Comparison of ENCODE assay signal across 9 mouse cellular contexts in genomic region chr3:83053758-83054157, GRCm38 (mm10). TPM values are rescaled to one million over a fixed set of nuclear protein-coding genes. Genes with fewer than 3 reads are reported as not detected.
DNase-seq lines count a peak whose midpoint lies in the region; ATAC-seq and TF ChIP-seq lines count a peak whose summit lies in the region.
"Had no signal": no experiment of that assay in that cellular context is flagged by ENCODE, and none has a peak within 500 bp of the region (broad histone marks: within the 10 kb centered on the region; RNA-seq: fewer than 3 reads in every experiment).

No protein-coding gene starts in this region.

- no peak overlapping the region for H3K4me2 ChIP-seq in forebrain, embryonic 12.5 days
- H3K4me2 ChIP-seq: limb, embryonic 15.5 days had no signal

- DNase-seq in gastrocnemius, adult 2 months: peak; percentile 27
- DNase-seq in gastrocnemius, postnatal 14 days: no peak
- DNase-seq in 3T3-L1 (ENCODE audit: low read depth, low spot score) (peak; percentile 80), ZHBTc4 (ENCODE audit: low read depth, low spot score) (peak; percentile 26)
- DNase-seq in fibroblast of lung, adult 2 months (ENCODE audit: low read depth): peak; percentile 26
- DNase-seq in layer of hippocampus, postnatal 10 days (ENCODE audit: low spot score in 2 of 2): peak; percentile 39 to 51
- DNase-seq in mesoderm, embryonic 11.5 days (ENCODE audit: low read depth, low spot score): peak; percentile 18

- no peak overlapping the region for H3K4me3 ChIP-seq in gastrocnemius, adult 2 months
- no peak overlapping the region for H3K4me3 ChIP-seq in forebrain, embryonic 12.5 days (replicated peaks)
- H3K4me3 ChIP-seq: limb, embryonic 15.5 days had no signal

- no peak overlapping the region for H3K27ac ChIP-seq in gastrocnemius, adult 2 months
- no peak overlapping the region for H3K27ac ChIP-seq in forebrain, embryonic 12.5 days
- H3K27ac ChIP-seq: limb, embryonic 15.5 days had no signal

- H3K9ac ChIP-seq in forebrain, embryonic 12.5 days: no peak overlapping the region
- H3K9ac ChIP-seq: limb, embryonic 15.5 days had no signal

- ATAC-seq in forebrain, embryonic 12.5 days (ENCODE audit: low FRiP score): no peak

- WGBS in forebrain, embryonic 12.5 days: 40% methylated on average over 10 of the region's 10 CpGs

- H3K27me3 ChIP-seq in forebrain, embryonic 12.5 days: no peaks in the 10 kb centered on the region
- H3K27me3 ChIP-seq: limb, embryonic 15.5 days had no signal

- H3K9me3 ChIP-seq in forebrain, embryonic 12.5 days: no peaks in the 10 kb centered on the region
- H3K9me3 ChIP-seq: limb, embryonic 15.5 days had no signal

- intact Hi-C loops in gastrocnemius, adult 2 months (cut with DNase I): loop anchor here (1.0 kb wide), 1 partner anchor 54 kb away; no protein-coding TSS in a partner anchor
- intact Hi-C loops in gastrocnemius, postnatal 14 days (cut with DNase I; ENCODE audit: low total_unique reads): loop anchor here (2.0 kb wide), 1 partner anchor 53 kb away; no protein-coding TSS in a partner anchor

- peaks cover 11% of the 10 kb centered on the region for H3K4me1 ChIP-seq in forebrain, embryonic 12.5 days

- H3K36me3 ChIP-seq in forebrain, embryonic 12.5 days (replicated peaks): peaks cover 9% of the 10 kb centered on the region

- peak; percentile 74 for TF ChIP-seq CTCF in gastrocnemius, adult 2 months (IDR thresholded peaks at IDR 0.05)

RNA-seq across cellular contexts. Expression of gene Plrg1, which starts 1.6 kb away (rescaled TPM):
- 10 to 100 TPM; 22.8 to 23.0 TPM for total RNA-seq in gastrocnemius, adult 2 months (2021)
- total RNA-seq in gastrocnemius, postnatal 14 days (2021): 10 to 100 TPM; 24.9 to 25.2 TPM
- 10 to 100 TPM; 45.9 to 46.2 TPM for total RNA-seq in layer of hippocampus, postnatal 10 days (2021)
- polyA plus RNA-seq in forebrain, embryonic 12.5 days (2016; fragmentation: Nextera tagmentation; extraction: Ambion mirVana): 115 and 118 TPM in 2 replicates

RNA-seq across cellular contexts. Expression of gene Fgb, which starts 4.1 kb away (rescaled TPM):
- not detected for total RNA-seq in gastrocnemius, adult 2 months (2021)
- total RNA-seq in gastrocnemius, postnatal 14 days (2021): not detected
- not detected for total RNA-seq in layer of hippocampus, postnatal 10 days (2021)
- polyA plus RNA-seq in forebrain, embryonic 12.5 days (2016; fragmentation: Nextera tagmentation; extraction: Ambion mirVana): not detected in 2 replicates

RNA-seq across cellular contexts. Expression of gene Fga, which starts 27.9 kb away (rescaled TPM):
- not detected for total RNA-seq in gastrocnemius, adult 2 months (2021)
- not detected for total RNA-seq in gastrocnemius, postnatal 14 days (2021)
- under 1 TPM in 1 of 2 experiments, not detected in 1; 0.14 TPM for total RNA-seq in layer of hippocampus, postnatal 10 days (2021)
- not detected in 2 replicates for polyA plus RNA-seq in forebrain, embryonic 12.5 days (2016; fragmentation: Nextera tagmentation; extraction: Ambion mirVana)

RNA-seq across cellular contexts. Expression of gene Fgg, which starts 46.2 kb away (rescaled TPM):
- not detected for total RNA-seq in gastrocnemius, adult 2 months (2021)
- total RNA-seq in gastrocnemius, postnatal 14 days (2021): not detected
- total RNA-seq in layer of hippocampus, postnatal 10 days (2021): not detected
- polyA plus RNA-seq in forebrain, embryonic 12.5 days (2016; fragmentation: Nextera tagmentation; extraction: Ambion mirVana): not detected in 2 replicates
